Mouse (Mus musculus): ENCODE results near the gene Hfe. TPM values are rescaled to one million over a fixed set of nuclear protein-coding genes. Genes with fewer than 3 reads are reported as not detected.

Hfe gene
- polyA plus RNA-seq, 2 experiments from 2014 or later: 0.80 TPM; not detected in 1

- ATAC-seq: peak; percentile 14
Observed at GRCm38 (mm10) chr13:23684295-23684945, 26.2 kb downstream of the Hfe start.

- ATAC-seq: peak; percentile 97
Observed at GRCm38 (mm10) chr13:23683755-23684281, 26.8 kb downstream of the Hfe start, which contains the start of the genes Hist1h2ac and Hist1h2bc. Gene Hist1h2ac, minus strand, starts transcription at chr13:23683948. Gene Hist1h2bc, plus strand, starts transcription at chr13:23684199.

- peak; percentile 1 for ATAC-seq
Observed at GRCm38 (mm10) chr13:23682947-23683754, 27.5 kb downstream of the Hfe start.

- no peak for ATAC-seq
Observed at GRCm38 (mm10) chr13:23682623-23682946, 28.1 kb downstream of the Hfe start.

- ATAC-seq: no peak
Observed at GRCm38 (mm10) chr13:23681990-23682582, 28.6 kb downstream of the Hfe start.

- no peak for ATAC-seq
Observed at GRCm38 (mm10) chr13:23662536-23662935, 48.1 kb downstream of the Hfe start.

- ATAC-seq: no peak
Observed at GRCm38 (mm10) chr13:23659636-23660366, 50.9 kb downstream of the Hfe start.

Other genes starting within 250 kb of the Hfe start
- gene Btn1a1, start 245.0 kb downstream of the Hfe start, polyA plus RNA-seq (2017; shearing (Covaris generic)): not detected
- not detected for gene Btn2a2, start 222.0 kb downstream of the Hfe start, polyA plus RNA-seq (2017; shearing (Covaris generic))
- gene Hist1h4h, start 179.8 kb downstream of the Hfe start, polyA plus RNA-seq (2017; shearing (Covaris generic)): 1 to 10 TPM; 2.7 to 3.2 TPM
- not detected for gene Hist1h2af, start 176.9 kb downstream of the Hfe start, polyA plus RNA-seq (2017; shearing (Covaris generic))
- 1 to 10 TPM in 1 of 2 experiments, not detected in 1; 1.1 TPM for gene Hist1h3g, start 175.4 kb downstream of the Hfe start, polyA plus RNA-seq (2017; shearing (Covaris generic))
- under 1 TPM in 1 of 2 experiments, not detected in 1; 0.38 TPM for gene Hist1h2bh, start 167.5 kb downstream of the Hfe start, polyA plus RNA-seq (2017; shearing (Covaris generic))
- 1 to 10 TPM in 1 of 2 experiments, not detected in 1; 1.1 TPM for gene Hist1h3f, start 166.8 kb downstream of the Hfe start, polyA plus RNA-seq (2017; shearing (Covaris generic))
- 1 to 10 TPM in 1 of 2 experiments, not detected in 1; 2.8 TPM for gene Hist1h4f, start 159.2 kb downstream of the Hfe start, polyA plus RNA-seq (2017; shearing (Covaris generic))
- under 1 TPM; 0.31 to 0.79 TPM for gene Hist1h1d, start 157.6 kb downstream of the Hfe start, polyA plus RNA-seq (2017; shearing (Covaris generic))
- 1 to 10 TPM in 1 of 2 experiments, under 1 TPM in 1; 0.86 to 1.6 TPM for gene Hist1h3e, start 148.5 kb downstream of the Hfe start, polyA plus RNA-seq (2017; shearing (Covaris generic))
- gene Hist1h2ae, start 139.6 kb downstream of the Hfe start, polyA plus RNA-seq (2017; shearing (Covaris generic)): 10 to 100 TPM; 26.7 to 59.1 TPM
- gene Hist1h2bg, start 139.5 kb downstream of the Hfe start, polyA plus RNA-seq (2017; shearing (Covaris generic)): 1 to 10 TPM; 4.0 to 5.7 TPM
- gene Hist1h2bf, start 136.7 kb downstream of the Hfe start, polyA plus RNA-seq (2017; shearing (Covaris generic)): under 1 TPM in 1 of 2 experiments, not detected in 1; 0.83 TPM
- gene Hist1h2ad, start 136.5 kb downstream of the Hfe start, polyA plus RNA-seq (2017; shearing (Covaris generic)): 1 to 10 TPM in 1 of 2 experiments, not detected in 1; 2.3 TPM
- not detected for gene Hist1h3d, start 135.1 kb downstream of the Hfe start, polyA plus RNA-seq (2017; shearing (Covaris generic))
- gene Hist1h4d, start 129.3 kb downstream of the Hfe start, polyA plus RNA-seq (2017; shearing (Covaris generic)): 10 to 100 TPM; 36.8 to 39.3 TPM
- 1 to 10 TPM; 1.5 to 1.7 TPM for gene Hist1h2be, start 89.7 kb downstream of the Hfe start, polyA plus RNA-seq (2017; shearing (Covaris generic))
- gene Hist1h1e, start 88.3 kb downstream of the Hfe start, polyA plus RNA-seq (2017; shearing (Covaris generic)): 10 to 100 TPM; 11.9 to 13.5 TPM
- under 1 TPM in 1 of 2 experiments, not detected in 1; 0.28 TPM for gene Hist1h2ac, start 26.9 kb downstream of the Hfe start, polyA plus RNA-seq (2017; shearing (Covaris generic))
- gene Hist1h2bc, start 26.7 kb downstream of the Hfe start, polyA plus RNA-seq (2017; shearing (Covaris generic)): 1 to 10 TPM in 1 of 2 experiments, under 1 TPM in 1; 0.85 to 5.4 TPM
- gene Hist1h1t, start 15.0 kb downstream of the Hfe start, polyA plus RNA-seq (2017; shearing (Covaris generic)): not detected
- gene Hist1h4c, start 12.4 kb downstream of the Hfe start, polyA plus RNA-seq (2017; shearing (Covaris generic)): 1 to 10 TPM in 1 of 2 experiments, under 1 TPM in 1; 0.57 to 7.4 TPM
- 10 to 100 TPM in 1 of 2 experiments, 1 to 10 TPM in 1; 5.3 to 15.2 TPM for gene Hist1h1c, start 28.0 kb upstream of the Hfe start, polyA plus RNA-seq (2017; shearing (Covaris generic))
- gene Hist1h3c, start 34.7 kb upstream of the Hfe start, polyA plus RNA-seq (2017; shearing (Covaris generic)): 1 to 10 TPM in 1 of 2 experiments, not detected in 1; 2.4 TPM
- under 1 TPM in 1 of 2 experiments, not detected in 1; 0.73 TPM for gene Hist1h2bb, start 35.9 kb upstream of the Hfe start, polyA plus RNA-seq (2017; shearing (Covaris generic))
- gene Hist1h2ab, start 40.3 kb upstream of the Hfe start, polyA plus RNA-seq (2017; shearing (Covaris generic)): 1 to 10 TPM; 9.5 to 10.0 TPM
- gene Hist1h3b, start 41.4 kb upstream of the Hfe start, polyA plus RNA-seq (2017; shearing (Covaris generic)): not detected
- 1 to 10 TPM in 1 of 2 experiments, not detected in 1; 2.8 TPM for gene Hist1h4b, start 46.2 kb upstream of the Hfe start, polyA plus RNA-seq (2017; shearing (Covaris generic))
- 1 to 10 TPM in 1 of 2 experiments, not detected in 1; 3.1 TPM for gene Hist1h4a, start 50.4 kb upstream of the Hfe start, polyA plus RNA-seq (2017; shearing (Covaris generic))
- 1 to 10 TPM in 1 of 2 experiments, under 1 TPM in 1; 0.73 to 1.7 TPM for gene Hist1h3a, start 51.5 kb upstream of the Hfe start, polyA plus RNA-seq (2017; shearing (Covaris generic))
- gene Hist1h1a, start 52.8 kb upstream of the Hfe start, polyA plus RNA-seq (2017; shearing (Covaris generic)): 1 to 10 TPM; 5.1 to 7.8 TPM
- gene Trim38, start 59.1 kb upstream of the Hfe start, polyA plus RNA-seq (2017; shearing (Covaris generic)): not detected
- gene Slc17a2, start 96.1 kb upstream of the Hfe start, polyA plus RNA-seq (2017; shearing (Covaris generic)): not detected
- not detected for gene Slc17a3, start 128.6 kb upstream of the Hfe start, polyA plus RNA-seq (2017; shearing (Covaris generic))
- not detected for gene Slc17a1, start 156.9 kb upstream of the Hfe start, polyA plus RNA-seq (2017; shearing (Covaris generic))
- gene Slc17a4, start 204.2 kb upstream of the Hfe start, polyA plus RNA-seq (2017; shearing (Covaris generic)): not detected
- not detected for gene Hist1h2ba, start 223.3 kb upstream of the Hfe start, polyA plus RNA-seq (2017; shearing (Covaris generic))
- not detected for gene Hist1h2aa, start 223.6 kb upstream of the Hfe start, polyA plus RNA-seq (2017; shearing (Covaris generic))

All from activated CD4-positive, CD25-positive, alpha-beta regulatory T cell, adult 4 months (primary cell).